Mouse (Mus musculus) lung, postnatal 0 days (tissue): ENCODE results near the gene Bptf.

Experiments
- CTCF ChIP-seq: IDR thresholded peaks from 2 replicates; pipeline ENCODE4 v1.5.1; 2016; ENCODE audit warnings: antibody characterized with exemption, mild to moderate bottlenecking
- EP300 ChIP-seq: IDR thresholded peaks from 2 replicates; pipeline ENCODE4 v1.6.1; 2016; ENCODE audit warnings: antibody characterized with exemption, mild to moderate bottlenecking, control low read depth

DNA sequence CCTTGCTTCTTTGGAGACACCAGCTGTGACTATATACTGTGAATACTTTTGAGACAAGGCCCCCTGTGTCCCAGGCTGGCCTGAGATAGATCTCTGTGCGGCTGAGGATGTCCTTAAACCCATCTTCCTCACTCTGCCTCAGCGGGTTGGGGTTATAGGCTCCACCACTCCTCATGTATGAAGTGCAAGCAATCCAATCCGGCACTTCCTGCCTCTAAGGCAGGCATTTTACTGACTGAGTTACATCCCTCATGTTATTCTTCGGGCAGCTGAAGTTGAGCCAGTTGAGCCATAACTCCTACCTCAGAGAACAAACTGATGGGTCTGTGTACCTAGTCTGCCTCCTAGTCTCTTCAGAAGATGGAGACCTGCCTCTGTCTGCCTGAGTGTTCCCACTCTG lies 107.5 kb downstream of the Bptf start:
- TF ChIP-seq EP300 (no peak), CTCF (no peak)
